Mouse (Mus musculus) liver, embryonic 11.5 days (tissue): ENCODE data around the gene Naa20. TPM values are rescaled to one million over a fixed set of nuclear protein-coding genes. Genes with fewer than 3 reads are reported as not detected.

Source experiments
- ATAC-seq: fragments of 200-750 bp; cut with Nextera tagmentation; replicated peaks from 2 replicates; pipeline ENCODE4 v1.8.0; 2017; ENCODE audit warnings: moderate number of reproducible peaks, mild to moderate bottlenecking, moderate TSS enrichment, moderate library complexity; ENCODE audit not compliant: low FRiP score
- DNase-seq: peaks from one replicate; pipeline ENCODE4 v3.0.0-alpha.2; 2017; ENCODE audit warnings: low spot score
- H3K27ac ChIP-seq: fragments of 300-500 bp; sonication (generic); 2 replicates; pipeline ENCODE4 v1.5.1; 2014; ENCODE audit warnings: mild to moderate bottlenecking, low read depth, low read length, control low read depth
- H3K27me3 ChIP-seq: fragments of 300-500 bp; sonication (generic); replicated peaks from 2 replicates; pipeline ENCODE4 v1.6.1; 2014; ENCODE audit warnings: low read length, mixed read lengths; ENCODE audit not compliant: control insufficient read depth, insufficient read depth
- H3K36me3 ChIP-seq: fragments of 300-500 bp; sonication (generic); 2 replicates; pipeline ENCODE4 v1.6.1; 2014; ENCODE audit warnings: mild to moderate bottlenecking, low read length, moderate library complexity, mixed read lengths; ENCODE audit not compliant: control insufficient read depth, insufficient read depth
- H3K4me1 ChIP-seq: fragments of 300-500 bp; sonication (generic); replicated peaks from 2 replicates; pipeline ENCODE4 v1.6.1; 2014; ENCODE audit warnings: low read length, mixed read lengths; ENCODE audit not compliant: control insufficient read depth, insufficient read depth
- H3K4me2 ChIP-seq: fragments of 300-500 bp; sonication (generic); 2 replicates; pipeline ENCODE4 v1.6.1; 2014; ENCODE audit warnings: mild to moderate bottlenecking, control low read depth, moderate library complexity
- H3K4me3 ChIP-seq: fragments of 300-500 bp; sonication (generic); 2 replicates; pipeline ENCODE4 v1.5.1; 2014; ENCODE audit warnings: low read depth, low read length, control low read depth
- H3K9ac ChIP-seq: fragments of 300-500 bp; sonication (generic); 2 replicates; pipeline ENCODE4 v1.6.1; 2014; ENCODE audit warnings: low read depth, low read length, control low read depth
- H3K9me3 ChIP-seq: fragments of 300-500 bp; sonication (generic); 2 replicates; pipeline ENCODE4 v1.6.1; 2016; ENCODE audit warnings: low read length, inconsistent platforms, mixed read lengths; ENCODE audit not compliant: control insufficient read depth
- WGBS: fragments of 180-500 bp; shearing (Covaris S2); extraction: QIAGEN DNeasy Blood & Tissue Kit; methylation state at CpG from one replicate; pipeline ENCODE4 v1.1.7; 2014; 5-methylcytosine and 5-hydroxymethylcytosine counted together
- polyA plus RNA-seq: library from polyadenylated mRNA; unstranded; fragments of >200 nt; fragmentation: Nextera tagmentation; extraction: Ambion mirVana; gene quantifications from 2 replicates; pipeline ENCODE4 v1.2.1, GENCODE M21; 2014

Gene Naa20
- polyA plus RNA-seq, 1 experiment from 2014 or later: 156 TPM

DNA sequence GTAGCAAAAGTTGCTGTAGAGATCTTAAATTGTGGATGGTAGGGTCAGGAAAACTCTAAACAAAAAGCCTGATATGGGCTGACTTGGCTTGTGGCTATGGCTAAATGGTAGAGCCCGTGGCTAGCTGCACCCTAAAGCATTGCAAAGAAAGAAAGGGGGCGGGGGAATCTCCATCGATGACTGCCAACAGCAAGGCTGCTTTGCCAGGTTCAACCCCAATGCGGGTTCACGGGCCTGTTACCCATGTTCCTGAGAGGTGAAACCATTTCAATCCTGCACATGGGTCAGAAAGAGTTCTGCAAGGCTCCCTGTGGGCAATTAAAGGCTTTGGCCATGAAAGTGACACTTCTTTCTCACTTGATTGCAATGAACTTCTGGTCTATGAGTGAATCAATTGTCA lies 20.0 kb upstream of the Naa20 start:
- no peak for ATAC-seq
- no peaks in the 10 kb centered on the region for H3K27me3 ChIP-seq
- H3K4me1 ChIP-seq: peaks cover 3% of the 10 kb centered on the region; the same call in 1 of the 2 replicates
- DNase-seq: no peak
- H3K27ac ChIP-seq: no peak overlapping the region
- no peak overlapping the region for H3K4me2 ChIP-seq
- no peaks in the 10 kb centered on the region; the same call in 1 of the 2 replicates for H3K36me3 ChIP-seq
- H3K4me3 ChIP-seq: no peak overlapping the region
- no peaks in the 10 kb centered on the region for H3K9me3 ChIP-seq
- 84% methylated on average over 5 of the region's 5 CpGs for WGBS
- no peak overlapping the region for H3K9ac ChIP-seq

DNA sequence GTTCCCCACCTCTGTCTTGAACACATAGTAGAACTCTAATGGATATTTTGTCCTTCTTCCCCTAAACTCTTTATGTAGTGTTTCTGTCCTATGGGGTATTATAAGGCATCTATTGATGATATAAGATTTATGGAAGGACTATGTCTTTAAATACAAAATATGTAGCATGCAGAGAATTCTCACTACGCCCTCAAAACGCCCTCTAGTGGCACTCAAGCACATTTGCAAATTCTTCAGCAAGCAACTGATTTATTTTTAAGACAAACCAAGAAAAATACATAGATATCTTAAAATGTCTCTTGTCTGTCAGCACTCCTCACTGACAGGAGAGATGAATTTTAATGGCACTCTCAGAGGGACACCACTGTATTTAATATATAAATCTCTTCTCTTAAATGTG lies 19.5 kb upstream of the Naa20 start:
- WGBS: 21% methylated on average over 2 of the region's 2 CpGs
- H3K27me3 ChIP-seq: no peaks in the 10 kb centered on the region
- H3K4me3 ChIP-seq: no peak overlapping the region
- no peaks in the 10 kb centered on the region for H3K9me3 ChIP-seq
- no peak overlapping the region for H3K9ac ChIP-seq
- DNase-seq: no peak
- no peak overlapping the region for H3K4me2 ChIP-seq
- ATAC-seq: no peak
- H3K4me1 ChIP-seq: peaks cover 3% of the 10 kb centered on the region; the same call in 1 of the 2 replicates
- no peaks in the 10 kb centered on the region; the same call in 1 of the 2 replicates for H3K36me3 ChIP-seq
- no peak overlapping the region; the same call in 1 of the 2 replicates for H3K27ac ChIP-seq

DNA sequence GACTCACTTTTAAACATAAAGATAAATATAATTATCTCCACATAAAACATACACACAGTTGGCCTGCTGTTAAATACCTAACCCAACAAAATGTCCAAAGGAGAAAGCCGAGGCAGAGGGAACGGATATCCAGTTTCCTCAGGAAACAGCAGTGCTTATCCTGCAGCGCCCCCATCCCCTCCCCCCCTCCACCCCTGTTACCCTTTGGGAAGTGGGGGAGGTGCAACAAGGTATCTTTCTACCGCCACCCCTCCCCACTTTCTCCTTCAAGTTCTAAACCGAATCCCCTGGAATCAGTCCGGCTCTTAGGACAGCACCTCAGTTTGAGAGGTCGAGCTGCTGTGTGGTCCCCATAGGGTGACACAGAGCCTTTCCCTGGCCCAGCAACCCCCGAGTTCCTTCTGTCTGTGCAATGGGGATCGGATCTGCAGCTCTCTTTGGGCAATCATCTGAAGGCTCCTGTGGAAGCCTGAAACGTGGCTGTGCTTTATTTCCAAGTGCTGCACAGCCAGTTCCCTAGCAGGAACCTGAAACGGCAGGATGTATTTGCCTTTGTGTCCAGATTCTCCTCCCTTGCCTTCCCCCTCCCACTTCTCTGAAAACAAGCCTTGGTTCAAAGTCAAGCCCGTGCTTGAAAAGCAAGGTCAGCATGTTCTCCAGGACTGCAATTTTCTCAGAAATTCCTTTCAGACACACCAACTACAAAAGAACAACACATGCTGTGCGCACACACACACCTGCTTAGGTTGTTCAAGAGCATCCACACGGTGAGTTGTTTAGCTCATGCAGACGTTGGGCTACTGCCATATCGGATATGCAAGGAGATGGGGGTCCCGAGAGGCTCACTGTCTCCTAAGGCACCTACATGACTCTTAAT lies 17.6 kb upstream of the Naa20 start:
- no peak overlapping the region for H3K9ac ChIP-seq
- no peaks in the 10 kb centered on the region for H3K9me3 ChIP-seq
- H3K4me2 ChIP-seq: no peak overlapping the region; the same call in 1 of the 2 replicates
- DNase-seq: no peak
- WGBS: 28% methylated on average over 17 of the region's 17 CpGs
- ATAC-seq: 0 out of 2 replicates have a peak, but pooled peaks have one; percentile 13
- H3K27ac ChIP-seq: peak overlapping the region; percentile 0; the same call in 1 of the 2 replicates
- peaks cover 3% of the 10 kb centered on the region; the same call in 1 of the 2 replicates for H3K4me1 ChIP-seq
- H3K36me3 ChIP-seq: no peaks in the 10 kb centered on the region
- H3K4me3 ChIP-seq: no peak overlapping the region
- no peaks in the 10 kb centered on the region for H3K27me3 ChIP-seq

DNA sequence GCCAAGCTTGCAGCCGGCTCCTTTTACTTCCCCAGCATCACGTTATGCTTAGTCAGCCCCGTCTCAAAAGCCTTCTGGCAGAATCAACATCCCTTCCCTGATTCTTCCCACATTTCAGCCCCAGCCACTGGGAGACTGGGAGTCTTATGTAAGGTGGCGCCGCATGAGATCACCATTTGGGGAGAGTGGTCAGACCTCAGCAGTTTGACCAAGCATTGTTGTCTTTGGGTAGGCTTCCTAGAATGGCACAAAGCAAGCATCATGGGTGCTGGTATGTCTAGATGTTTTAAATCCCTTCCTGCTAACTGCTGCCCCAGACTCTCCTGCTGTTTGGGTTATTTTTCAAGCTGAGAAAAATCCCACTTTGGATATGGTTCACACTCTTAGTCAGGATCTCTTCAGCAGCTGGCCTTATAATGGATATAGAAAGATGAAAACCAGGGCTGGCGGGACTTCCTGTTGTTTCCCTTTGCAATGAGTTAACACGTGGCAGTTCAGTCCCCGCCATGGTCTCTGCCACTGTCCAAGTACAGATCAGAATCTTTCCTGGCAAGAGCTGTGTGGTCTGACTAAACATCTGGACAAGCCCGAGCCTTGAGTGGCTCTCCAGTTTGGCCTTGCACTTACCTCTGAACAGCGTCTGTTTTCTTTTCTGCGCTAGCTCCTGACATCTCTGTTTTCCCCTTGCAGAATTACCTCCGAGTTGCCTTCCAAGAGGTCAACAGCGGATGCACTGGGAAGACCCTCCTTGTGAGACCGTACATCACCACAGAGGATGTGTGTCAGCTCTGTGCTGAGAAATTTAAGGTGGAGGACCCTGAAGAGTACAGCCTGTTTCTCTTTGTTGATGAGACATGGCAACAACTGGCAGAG lies 16.8 kb upstream of the Naa20 start:
- peaks cover 3% of the 10 kb centered on the region; the same call in 1 of the 2 replicates for H3K4me1 ChIP-seq
- DNase-seq: no peak

DNA sequence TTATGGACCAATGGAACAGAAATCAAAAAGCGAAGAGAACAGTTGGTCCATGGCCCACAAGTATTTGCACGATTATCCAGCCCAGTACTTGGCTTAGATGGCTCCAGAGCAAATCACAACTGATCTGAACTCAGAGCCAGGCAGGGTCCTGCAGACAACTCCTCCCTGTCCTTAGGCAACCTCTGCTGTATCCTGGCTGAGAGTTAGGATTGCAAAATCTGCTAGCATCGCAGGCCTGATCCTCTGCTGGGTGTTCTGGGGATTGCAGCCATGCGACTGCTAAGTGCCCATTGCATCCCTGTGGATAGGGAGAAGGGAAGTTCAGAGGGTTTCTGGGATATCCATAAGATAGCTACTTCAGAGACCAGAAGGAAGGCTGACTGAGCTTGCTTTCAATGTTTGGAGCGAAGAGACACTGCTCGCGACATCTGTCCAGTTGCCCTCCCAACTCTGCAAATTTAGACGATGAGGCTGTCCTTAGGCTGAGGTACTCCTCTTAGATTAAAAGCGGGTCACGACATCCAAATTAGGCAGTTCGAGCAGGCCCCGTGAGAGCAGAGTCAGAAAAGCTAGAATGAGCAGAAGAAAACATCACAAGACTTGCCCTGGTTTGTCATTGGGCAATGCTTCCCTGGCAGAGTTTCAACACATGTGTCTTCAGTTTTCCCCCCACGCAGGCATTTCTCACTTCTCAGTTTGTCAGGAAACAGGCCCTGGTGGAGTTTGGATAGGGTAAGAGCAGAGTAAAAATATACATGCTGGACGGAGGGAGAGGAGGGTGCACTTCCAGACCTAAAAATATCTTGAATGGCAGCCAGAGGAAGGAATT lies 13.7 kb upstream of the Naa20 start:
- Histone ChIP-seq H3K27ac (peak overlapping the region; percentile 22; the same call in 1 of the 2 replicates), H3K4me3 (no peak overlapping the region), H3K4me1 (peaks cover 3% of the 10 kb centered on the region; the same call in 1 of the 2 replicates), H3K4me2 (no peak overlapping the region), H3K27me3 (no peaks in the 10 kb centered on the region), H3K9me3 (no peaks in the 10 kb centered on the region), H3K36me3 (no peaks in the 10 kb centered on the region), H3K9ac (no peak overlapping the region)
- ATAC-seq (peak; percentile 47), DNase-seq (no peak)
- 58% methylated on average over 14 of the region's 14 CpGs for WGBS

More for the DNA sequence above, 16.8 kb upstream of the Naa20 start:
- H3K27ac ChIP-seq: peak overlapping the region; percentile 23; the same call in 1 of the 2 replicates
- H3K9ac ChIP-seq: no peak overlapping the region
- no peaks in the 10 kb centered on the region for H3K36me3 ChIP-seq
- no peak overlapping the region for H3K4me2 ChIP-seq
- H3K9me3 ChIP-seq: no peaks in the 10 kb centered on the region
- no peak for ATAC-seq
- 63% methylated on average over 14 of the region's 14 CpGs for WGBS
- no peak overlapping the region for H3K4me3 ChIP-seq
- no peaks in the 10 kb centered on the region for H3K27me3 ChIP-seq

DNA sequence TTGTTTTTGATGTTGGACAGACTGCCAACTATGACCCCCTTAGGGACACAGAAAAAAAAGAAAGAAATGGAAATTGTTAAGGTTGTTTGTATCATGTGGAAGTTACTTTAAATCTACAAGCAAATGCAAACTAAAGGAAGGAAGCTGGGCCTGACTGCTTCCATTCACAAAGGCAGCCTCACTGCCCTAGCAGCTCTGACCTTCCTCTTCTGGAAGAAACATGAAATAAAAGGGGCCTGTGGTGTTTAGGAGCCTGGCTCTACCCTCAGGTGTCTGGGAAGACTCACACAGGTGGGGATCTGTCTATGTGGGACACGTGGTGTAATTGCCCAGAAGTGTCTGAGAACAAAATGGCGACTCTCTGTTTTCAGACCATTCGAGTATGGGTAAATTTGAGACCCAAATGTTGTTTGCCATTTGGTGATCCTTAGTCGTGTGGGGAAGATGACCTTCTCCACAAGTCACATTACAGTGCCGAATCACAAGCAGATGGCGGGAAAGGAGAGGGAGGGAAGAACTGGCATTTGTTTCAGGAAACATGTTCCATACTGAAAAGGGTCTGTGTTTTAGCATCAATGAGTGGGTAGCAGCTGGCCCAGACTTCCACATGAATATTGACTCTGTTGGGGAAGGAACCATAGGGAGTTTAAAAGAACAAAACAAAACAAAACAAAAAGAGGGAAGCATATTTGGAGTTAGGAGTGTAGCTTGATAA lies 13.0 kb upstream of the Naa20 start:
- H3K27me3 ChIP-seq: no peaks in the 10 kb centered on the region
- no peak for ATAC-seq

DNA sequence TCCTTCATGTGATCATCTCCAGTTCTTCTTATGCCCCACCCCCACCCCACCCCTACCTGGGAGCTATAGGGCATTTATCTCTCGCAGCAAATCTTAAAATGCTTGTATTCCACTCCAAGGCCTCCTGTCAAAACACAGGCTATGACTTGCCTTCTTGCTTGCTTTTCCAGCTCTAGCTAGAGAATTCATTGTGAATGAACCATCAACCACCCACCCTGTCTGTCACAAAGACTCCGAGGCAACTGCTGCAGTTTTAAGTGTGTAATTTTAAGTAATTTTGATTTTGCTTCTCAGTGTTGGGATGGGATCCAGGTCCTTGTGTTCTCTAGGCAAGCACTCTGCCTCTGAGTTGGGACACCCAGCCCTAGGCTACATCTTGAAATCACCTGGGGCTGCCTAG lies 11.3 kb upstream of the Naa20 start:
- Histone ChIP-seq H3K27me3 (no peaks in the 10 kb centered on the region), H3K4me1 (no peaks in the 10 kb centered on the region), H3K36me3 (no peaks in the 10 kb centered on the region), H3K4me2 (no peak overlapping the region), H3K9ac (no peak overlapping the region), H3K4me3 (no peak overlapping the region), H3K27ac (no peak overlapping the region), H3K9me3 (no peaks in the 10 kb centered on the region)
- 85% methylated on average over 2 of the region's 2 CpGs for WGBS
- DNase-seq: no peak
- ATAC-seq: no peak

More for the DNA sequence above, 13.0 kb upstream of the Naa20 start:
- Histone ChIP-seq H3K4me3 (no peak overlapping the region), H3K9me3 (no peaks in the 10 kb centered on the region), H3K4me1 (0 out of 2 replicates have a peak, but pooled peaks cover 3% of the 10 kb centered on the region), H3K9ac (no peak overlapping the region), H3K4me2 (no peak overlapping the region), H3K36me3 (no peaks in the 10 kb centered on the region), H3K27ac (peak overlapping the region; percentile 22; the same call in 1 of the 2 replicates)
- DNase-seq: no peak
- WGBS: 68% methylated on average over 6 of the region's 6 CpGs
